Mouse (Mus musculus): ENCODE results near the gene Tjp3. TPM values are rescaled to one million over a fixed set of nuclear protein-coding genes. Genes with fewer than 3 reads are reported as not detected.
A peak's percentile ranks its signal among the peaks of the same experiment; 100 is the strongest.
"Not testable (repeated sequence)": the region's sequence is repeated elsewhere in the genome, so short reads cannot be mapped to it uniquely, and the experiment has no call there.

Gene Tjp3
- polyA plus RNA-seq, 1 experiment from 2014 or later, result 6.2 TPM

- Histone ChIP-seq H3K4me2 (peak overlapping the region; percentile 73), H3K4me3 (peak overlapping the region; percentile 68), H3K27me3 (no peaks in the 10 kb centered on the region), H3K9me3 (replicated peaks) (no peaks in the 10 kb centered on the region), H3K36me3 (ENCODE audit: poor library complexity, severe bottlenecking) (no peaks in the 10 kb centered on the region), H3K9ac (peak overlapping the region; percentile 93; the same call in 1 of the 2 replicates), H3K27ac (peak overlapping the region; percentile 90), H3K4me1 (peaks cover 50% of the 10 kb centered on the region)
- no peak for ATAC-seq
- WGBS, result 47% methylated on average over 7 of the region's 7 CpGs
Measured at GRCm38 (mm10) chr10:81231436-81231835, 59.9 kb downstream of the Tjp3 start.

- Histone ChIP-seq H3K4me1 (peaks cover 50% of the 10 kb centered on the region), H3K36me3 (ENCODE audit: poor library complexity, severe bottlenecking) (no peaks in the 10 kb centered on the region), H3K4me2 (peak within 1 kb of the TSS; percentile 73), H3K4me3 (peak within 1 kb of the TSS; percentile 68), H3K27ac (peak within 1 kb of the TSS; percentile 90), H3K9ac (peak within 1 kb of the TSS; percentile 93), H3K9me3 (replicated peaks) (no peaks in the 10 kb centered on the region), H3K27me3 (no peaks in the 10 kb centered on the region)
- WGBS, result 4% methylated on average over 27 of the region's 27 CpGs
- ATAC-seq, result peak; percentile 92
Measured at GRCm38 (mm10) chr10:81230438-81231332, 60.7 kb downstream of the Tjp3 start, which contains the start of gene Atcay. TSS of gene Atcay (minus strand) at chr10:81230833.

- Histone ChIP-seq H3K9ac (peak overlapping the region; percentile 93), H3K9me3 (replicated peaks) (no peaks in the 10 kb centered on the region), H3K4me2 (peak overlapping the region; percentile 73), H3K27ac (peak overlapping the region; percentile 90), H3K4me1 (peaks cover 50% of the 10 kb centered on the region), H3K27me3 (no peaks in the 10 kb centered on the region), H3K36me3 (ENCODE audit: poor library complexity, severe bottlenecking) (no peaks in the 10 kb centered on the region), H3K4me3 (peak overlapping the region; percentile 68)
- WGBS, result 10% methylated on average over 20 of the region's 20 CpGs
- ATAC-seq, result 0 out of 2 replicates have a peak, but pooled peaks have one; percentile 9
Measured at GRCm38 (mm10) chr10:81229735-81230437, 61.5 kb downstream of the Tjp3 start.

GRCm38 (mm10) chr10:81223731-81224130 lies 67.7 kb downstream of the Tjp3 start:
- H3K4me3 ChIP-seq; ATAC-seq; H3K9me3 ChIP-seq (replicated peaks); H3K9ac ChIP-seq; H3K27ac ChIP-seq; H3K27me3 ChIP-seq; H3K4me2 ChIP-seq: not testable (repeated sequence)
- 64% methylated on average over 2 of the region's 2 CpGs for WGBS
- H3K4me1 ChIP-seq, result peaks cover 10% of the 10 kb centered on the region
- peaks cover 54% of the 10 kb centered on the region for H3K36me3 ChIP-seq (ENCODE audit: poor library complexity, severe bottlenecking)

Small RNA genes within 50 kb of the gene (microRNA-seq; reads per million reads assigned to microRNA genes)
- 16.4 reads per million, percentile 28 among the genes with 10 or more reads in this experiment for gene Mir3057

Other genes starting within 250 kb of the Tjp3 start
- gene Sgta, start 231.4 kb downstream of the Tjp3 start, polyA plus RNA-seq (2015; fragmentation: Nextera tagmentation; extraction: Ambion mirVana), result 273 and 305 TPM in 2 replicates
- gene Thop1, start 221.5 kb downstream of the Tjp3 start, polyA plus RNA-seq (2015; fragmentation: Nextera tagmentation; extraction: Ambion mirVana), result 55.8 and 60.5 TPM in 2 replicates
- 0.30 and 0.42 TPM in 2 replicates for gene Creb3l3, start 192.7 kb downstream of the Tjp3 start, polyA plus RNA-seq (2015; fragmentation: Nextera tagmentation; extraction: Ambion mirVana)
- 200 and 211 TPM in 2 replicates for gene Map2k2, start 185.7 kb downstream of the Tjp3 start, polyA plus RNA-seq (2015; fragmentation: Nextera tagmentation; extraction: Ambion mirVana)
- 10.4 and 10.6 TPM in 2 replicates for gene Zbtb7a, start 156.4 kb downstream of the Tjp3 start, polyA plus RNA-seq (2015; fragmentation: Nextera tagmentation; extraction: Ambion mirVana)
- 54.2 and 57.0 TPM in 2 replicates for gene Pias4, start 123.7 kb downstream of the Tjp3 start, polyA plus RNA-seq (2015; fragmentation: Nextera tagmentation; extraction: Ambion mirVana)
- gene Eef2, start 115.0 kb downstream of the Tjp3 start, polyA plus RNA-seq (2015; fragmentation: Nextera tagmentation; extraction: Ambion mirVana), result 555 and 583 TPM in 2 replicates
- gene Dapk3, start 108.6 kb downstream of the Tjp3 start, polyA plus RNA-seq (2015; fragmentation: Nextera tagmentation; extraction: Ambion mirVana), result 43.5 and 47.7 TPM in 2 replicates
- not detected in 2 replicates for gene 4930442H23Rik, start 107.7 kb downstream of the Tjp3 start, polyA plus RNA-seq (2015; fragmentation: Nextera tagmentation; extraction: Ambion mirVana)
- gene Nmrk2, start 89.5 kb downstream of the Tjp3 start, polyA plus RNA-seq (2015; fragmentation: Nextera tagmentation; extraction: Ambion mirVana), result not detected in 2 replicates
- 44.5 and 54.2 TPM in 2 replicates for gene Atcay, start 60.7 kb downstream of the Tjp3 start, polyA plus RNA-seq (2015; fragmentation: Nextera tagmentation; extraction: Ambion mirVana)
- gene Zfr2, start 58.4 kb downstream of the Tjp3 start, polyA plus RNA-seq (2015; fragmentation: Nextera tagmentation; extraction: Ambion mirVana), result 9.7 and 10.9 TPM in 2 replicates
- gene Matk, start 38.6 kb downstream of the Tjp3 start, polyA plus RNA-seq (2015; fragmentation: Nextera tagmentation; extraction: Ambion mirVana), result 5.6 and 7.4 TPM in 2 replicates
- 134 and 135 TPM in 2 replicates for gene Mrpl54, start 24.6 kb downstream of the Tjp3 start, polyA plus RNA-seq (2015; fragmentation: Nextera tagmentation; extraction: Ambion mirVana)
- 28.6 and 32.3 TPM in 2 replicates for gene Apba3, start 24.6 kb downstream of the Tjp3 start, polyA plus RNA-seq (2015; fragmentation: Nextera tagmentation; extraction: Ambion mirVana)
- 73.1 and 87.2 TPM in 2 replicates for gene Pip5k1c, start 1.4 kb upstream of the Tjp3 start, polyA plus RNA-seq (2015; fragmentation: Nextera tagmentation; extraction: Ambion mirVana)
- 39.9 and 42.0 TPM in 2 replicates for gene Cactin, start 29.5 kb upstream of the Tjp3 start, polyA plus RNA-seq (2015; fragmentation: Nextera tagmentation; extraction: Ambion mirVana)
- gene Tbxa2r, start 37.1 kb upstream of the Tjp3 start, polyA plus RNA-seq (2015; fragmentation: Nextera tagmentation; extraction: Ambion mirVana), result 2.6 and 3.8 TPM in 2 replicates
- gene Gipc3, start 51.7 kb upstream of the Tjp3 start, polyA plus RNA-seq (2015; fragmentation: Nextera tagmentation; extraction: Ambion mirVana), result not detected in 2 replicates
- 60.6 and 61.1 TPM in 2 replicates for gene Hmg20b, start 58.9 kb upstream of the Tjp3 start, polyA plus RNA-seq (2015; fragmentation: Nextera tagmentation; extraction: Ambion mirVana)
- 6.3 and 6.8 TPM in 2 replicates for gene Mfsd12, start 65.9 kb upstream of the Tjp3 start, polyA plus RNA-seq (2015; fragmentation: Nextera tagmentation; extraction: Ambion mirVana)
- 0.44 and 0.45 TPM in 2 replicates for gene 4930404N11Rik, start 74.2 kb upstream of the Tjp3 start, polyA plus RNA-seq (2015; fragmentation: Nextera tagmentation; extraction: Ambion mirVana)
- gene Fzr1, start 86.9 kb upstream of the Tjp3 start, polyA plus RNA-seq (2015; fragmentation: Nextera tagmentation; extraction: Ambion mirVana), result 117 and 128 TPM in 2 replicates
- gene Dohh, start 92.8 kb upstream of the Tjp3 start, polyA plus RNA-seq (2015; fragmentation: Nextera tagmentation; extraction: Ambion mirVana), result 76.7 and 87.3 TPM in 2 replicates
- 4.2 and 5.8 TPM in 2 replicates for gene Gm48551, start 92.9 kb upstream of the Tjp3 start, polyA plus RNA-seq (2015; fragmentation: Nextera tagmentation; extraction: Ambion mirVana)
- 2.1 and 2.3 TPM in 2 replicates for gene Gm48552, start 97.4 kb upstream of the Tjp3 start, polyA plus RNA-seq (2015; fragmentation: Nextera tagmentation; extraction: Ambion mirVana)
- gene Smim24, start 101.5 kb upstream of the Tjp3 start, polyA plus RNA-seq (2015; fragmentation: Nextera tagmentation; extraction: Ambion mirVana), result 1.8 TPM in 2 replicates
- 18.5 and 25.2 TPM in 2 replicates for gene Nfic, start 164.1 kb upstream of the Tjp3 start, polyA plus RNA-seq (2015; fragmentation: Nextera tagmentation; extraction: Ambion mirVana)
- 48.8 and 57.4 TPM in 2 replicates for gene Celf5, start 191.1 kb upstream of the Tjp3 start, polyA plus RNA-seq (2015; fragmentation: Nextera tagmentation; extraction: Ambion mirVana)
- gene Ncln, start 204.8 kb upstream of the Tjp3 start, polyA plus RNA-seq (2015; fragmentation: Nextera tagmentation; extraction: Ambion mirVana), result 56.8 and 60.9 TPM in 2 replicates
- 0.52 and 0.53 TPM in 2 replicates for gene S1pr4, start 208.6 kb upstream of the Tjp3 start, polyA plus RNA-seq (2015; fragmentation: Nextera tagmentation; extraction: Ambion mirVana)
- gene Gna15, start 232.6 kb upstream of the Tjp3 start, polyA plus RNA-seq (2015; fragmentation: Nextera tagmentation; extraction: Ambion mirVana), result 0.48 and 0.57 TPM in 2 replicates